Mouse (Mus musculus) C2C12 (cell line): ENCODE results near the gene Spred3. TPM values are rescaled to one million over a fixed set of nuclear protein-coding genes. Genes with fewer than 3 reads are reported as not detected.

ENCODE experiments used
- H3K27me3 ChIP-seq: one replicate; pipeline ENCODE4 v1.6.1; 2011; ENCODE audit not compliant: control insufficient read depth, insufficient read depth, insufficient read length
- H3K36me3 ChIP-seq: one replicate; pipeline ENCODE4 v1.6.1; 2011; ENCODE audit not compliant: control insufficient read depth, insufficient read depth
- H3K4me3 ChIP-seq: one replicate; pipeline ENCODE4 v1.5.1; 2011; ENCODE audit warnings: mild to moderate bottlenecking, control low read depth; ENCODE audit not compliant: poor library complexity, insufficient read depth, severe bottlenecking
- H3K79me2 ChIP-seq: one replicate; pipeline ENCODE4 v1.6.1; 2011; ENCODE audit not compliant: control insufficient read depth, insufficient read depth
- H3K79me3 ChIP-seq: one replicate; pipeline ENCODE4 v1.6.1; 2011; ENCODE audit warnings: low read depth, control low read depth
- H3ac ChIP-seq: one replicate; pipeline ENCODE3; 2011; ENCODE audit warnings: low read depth; ENCODE audit not compliant: control insufficient read depth, insufficient read length
- CEBPB ChIP-seq: IDR thresholded peaks from one replicate; pipeline ENCODE4 v1.6.1; 2011; ENCODE audit warnings: low read depth, mild to moderate bottlenecking, control low read depth, moderate library complexity
- CTCF ChIP-seq: IDR thresholded peaks from one replicate; pipeline ENCODE4 v1.5.1; 2011; ENCODE audit not compliant: control insufficient read depth, insufficient read depth, insufficient read length
- FOSL1 ChIP-seq: IDR thresholded peaks from one replicate; pipeline ENCODE4 v1.8.0; 2011; ENCODE audit warnings: mild to moderate bottlenecking, low read length; ENCODE audit not compliant: poor library complexity, insufficient read depth, severe bottlenecking
- MAX ChIP-seq: IDR thresholded peaks from one replicate; pipeline ENCODE4 v1.6.1; 2011; ENCODE audit warnings: mild to moderate bottlenecking, control low read depth
- MYOD1 ChIP-seq: IDR thresholded peaks from one replicate; pipeline ENCODE4 v1.6.1; 2011; ENCODE audit warnings: low read depth; ENCODE audit not compliant: control insufficient read depth, insufficient read length
- MYOG ChIP-seq: IDR thresholded peaks from one replicate; pipeline ENCODE4 v1.6.1; 2011; ENCODE audit not compliant: control insufficient read depth, insufficient read length; ENCODE audit errors: extremely low read depth
- USF1 ChIP-seq: IDR thresholded peaks from one replicate; pipeline ENCODE4 v1.6.1; 2011; ENCODE audit warnings: low read depth, mild to moderate bottlenecking, control low read depth, moderate library complexity
- polyA plus RNA-seq: library from polyadenylated mRNA; unstranded; fragments of >200 nt; fragmentation: generic; extraction: Trizol; gene quantifications from one replicate; pipeline ENCODE4 v1.2.1, GENCODE M21; 2012; ENCODE audit warnings: missing spikeins

Spred3 gene
- polyA plus RNA-seq, 1 experiment: 3.1 TPM

DNA sequence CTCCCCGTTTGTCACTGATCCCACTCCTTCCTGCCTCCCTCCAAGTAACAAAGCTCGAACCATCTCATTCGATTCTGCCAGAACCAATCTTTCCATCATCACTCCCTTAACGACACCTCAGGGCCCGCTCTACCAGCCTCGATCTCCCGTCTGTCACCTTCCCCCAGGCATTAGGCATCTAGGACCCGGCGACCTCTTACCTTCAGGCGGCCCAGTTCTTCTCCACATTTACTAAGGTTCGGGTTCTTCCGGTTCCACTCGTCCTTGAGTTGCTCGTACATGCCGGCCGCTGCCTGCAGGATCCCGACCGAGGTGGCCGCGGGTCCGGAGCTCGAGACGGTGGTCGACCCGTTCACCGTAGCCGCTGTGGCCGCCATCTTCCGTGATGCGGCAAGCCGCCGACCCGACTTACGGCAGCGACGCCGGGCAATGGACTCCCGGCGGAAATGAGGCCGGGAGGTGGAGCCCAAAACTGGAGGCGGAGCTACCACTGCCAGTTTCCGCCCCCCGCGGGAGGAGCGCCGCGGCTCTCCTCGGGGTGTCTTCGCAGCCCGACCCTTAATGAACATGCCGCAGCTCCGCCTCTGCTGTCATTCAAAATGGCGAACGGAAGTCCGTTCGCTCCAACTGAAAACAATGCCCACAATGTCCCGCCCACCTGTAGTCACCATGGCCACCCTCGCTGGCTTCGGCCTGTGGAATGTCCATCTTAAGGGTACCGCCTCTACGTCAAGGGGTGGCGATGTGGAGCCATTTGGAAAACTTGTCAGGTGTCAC lies 10.1 kb upstream of the Spred3 start, which contains the start of gene Psmd8:
Gene Psmd8, minus strand, starts transcription at position 625 of the 777 bp plus-strand sequence.
- TF ChIP-seq MYOD1: no peak
- peak; percentile 47 for TF ChIP-seq CTCF
- no peaks in the 10 kb centered on the region for H3K27me3 ChIP-seq
- H3K79me2 ChIP-seq: peaks cover 48% of the 10 kb centered on the region
- H3K4me3 ChIP-seq: peak within 1 kb of the TSS; percentile 69
- peak within 1 kb of the TSS; percentile 92 for H3ac ChIP-seq
- peaks cover 34% of the 10 kb centered on the region for H3K79me3 ChIP-seq
- H3K36me3 ChIP-seq: peaks cover 25% of the 10 kb centered on the region

DNA sequence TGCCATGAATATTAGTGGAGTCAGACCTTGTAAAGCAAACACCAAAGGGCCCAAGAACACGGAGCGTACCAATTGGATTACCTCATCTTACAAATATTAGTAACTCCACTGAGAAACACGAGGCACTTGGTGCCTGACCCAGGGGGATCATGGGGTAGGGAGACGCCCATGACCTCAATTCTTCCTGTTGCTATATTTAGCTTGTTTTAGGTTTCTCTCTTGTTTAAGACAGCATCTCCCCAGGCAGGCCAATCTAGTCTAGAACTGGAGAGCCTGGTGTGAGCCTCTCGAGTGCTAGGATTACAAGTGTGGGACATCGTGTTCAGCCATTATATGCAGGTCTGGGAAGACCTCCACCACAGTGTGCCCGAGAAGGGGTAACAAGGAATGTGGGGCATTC lies 9.1 kb upstream of the Spred3 start:
- Histone ChIP-seq H3K27me3 (no peaks in the 10 kb centered on the region), H3K79me2 (peaks cover 48% of the 10 kb centered on the region), H3ac (peak overlapping the region; percentile 59), H3K79me3 (peaks cover 34% of the 10 kb centered on the region), H3K4me3 (peak overlapping the region; percentile 69), H3K36me3 (peaks cover 31% of the 10 kb centered on the region)
- TF ChIP-seq CTCF (no peak), CEBPB (no peak), USF1 (no peak), MAX (peak; percentile 38), MYOD1 (no peak), FOSL1 (no peak)

DNA sequence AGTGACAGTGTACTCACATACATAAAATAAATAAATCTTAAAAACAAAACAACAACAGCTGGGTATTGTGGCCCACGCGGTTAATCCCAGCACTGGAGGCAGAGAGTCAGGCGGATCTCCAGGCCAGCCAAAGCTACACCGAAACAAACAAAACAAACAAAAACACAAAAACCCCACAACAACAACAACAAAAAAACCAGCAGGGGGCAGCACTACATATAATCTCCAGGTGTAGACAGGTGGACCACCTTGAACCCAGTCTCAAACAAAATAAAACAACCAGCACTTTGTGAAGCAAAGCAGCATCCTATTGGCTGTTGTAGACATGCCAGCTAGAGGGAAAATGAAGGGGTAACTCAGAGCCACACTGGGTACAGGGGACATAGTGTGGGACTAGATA lies 7.9 kb upstream of the Spred3 start:
- H3ac ChIP-seq: no peak overlapping the region
- H3K27me3 ChIP-seq: no peaks in the 10 kb centered on the region
- H3K79me2 ChIP-seq: peaks cover 48% of the 10 kb centered on the region
- peaks cover 38% of the 10 kb centered on the region for H3K36me3 ChIP-seq
- TF ChIP-seq MYOG (no peak), CTCF (no peak), MAX (no peak), MYOD1 (no peak), CEBPB (no peak), USF1 (no peak), FOSL1 (no peak)
- H3K4me3 ChIP-seq: no peak overlapping the region
- peaks cover 34% of the 10 kb centered on the region for H3K79me3 ChIP-seq

DNA sequence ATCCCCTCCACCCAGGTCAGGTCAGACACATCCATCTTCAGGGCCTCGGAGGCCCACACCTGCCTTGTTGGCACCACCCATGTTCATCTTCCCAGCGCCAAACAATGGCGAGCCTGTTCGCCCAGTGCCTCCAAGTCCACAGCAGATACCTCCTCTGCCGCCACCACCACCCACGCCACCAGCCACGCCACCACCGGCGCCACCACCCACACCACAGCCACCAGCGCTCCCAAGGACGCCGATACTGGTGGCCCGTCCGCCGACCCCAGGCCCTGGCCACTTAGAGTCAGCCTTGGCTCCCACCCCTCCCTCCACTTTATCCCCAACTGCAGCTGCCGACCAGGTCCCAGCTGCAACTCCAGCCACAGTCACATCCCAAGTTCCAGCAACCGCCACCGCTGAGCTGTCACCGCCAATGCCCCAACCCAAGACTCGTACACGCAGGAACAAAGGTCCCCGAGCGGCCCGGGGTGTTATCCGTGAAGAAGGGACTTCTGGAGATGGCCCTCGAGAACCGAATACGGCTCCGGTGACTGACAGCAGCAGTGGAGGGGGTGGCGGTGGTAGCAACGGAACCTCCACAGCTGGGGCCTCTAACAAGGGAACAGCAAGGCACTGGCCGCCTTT lies 2.3 kb upstream of the Spred3 start:
- no peaks in the 10 kb centered on the region for H3K27me3 ChIP-seq
- no peak overlapping the region for H3K4me3 ChIP-seq

DNA sequence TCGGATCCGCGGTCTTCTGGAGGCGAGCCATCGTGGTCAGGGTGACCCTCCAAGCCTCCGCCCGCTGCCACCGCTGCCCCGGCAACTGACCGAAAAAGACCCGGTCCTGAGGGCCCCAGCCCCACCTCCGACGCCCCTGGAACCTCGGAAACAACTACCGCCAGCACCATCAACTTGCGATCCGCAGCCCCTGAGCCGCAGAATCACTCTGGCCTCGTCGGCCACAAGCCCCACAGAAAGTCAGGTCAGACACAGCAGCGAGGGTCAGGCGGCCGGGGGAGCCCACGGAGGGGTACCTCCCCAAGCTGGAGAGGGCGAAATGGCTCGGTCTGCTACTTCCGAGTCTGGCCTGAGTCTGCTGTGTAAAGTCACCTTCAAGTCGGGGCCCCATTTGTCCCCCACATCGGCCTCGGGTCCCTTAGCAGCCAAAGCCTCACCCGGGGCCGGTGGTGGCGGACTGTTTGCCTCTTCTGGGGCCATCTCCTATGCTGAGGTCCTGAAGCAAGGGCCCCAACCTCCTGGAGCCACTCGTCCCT lies 1.4 kb upstream of the Spred3 start:
- H3K79me3 ChIP-seq: no peaks in the 10 kb centered on the region
- H3ac ChIP-seq: peak overlapping the region; percentile 38
- no peak overlapping the region for H3K4me3 ChIP-seq
- H3K36me3 ChIP-seq: peaks cover 26% of the 10 kb centered on the region
- TF ChIP-seq USF1 (no peak), CTCF (no peak), MYOD1 (no peak), MAX (no peak), FOSL1 (no peak), CEBPB (no peak), MYOG (no peak)
- no peaks in the 10 kb centered on the region for H3K27me3 ChIP-seq
- H3K79me2 ChIP-seq: peaks cover 12% of the 10 kb centered on the region

More for the DNA sequence above, 2.3 kb upstream of the Spred3 start:
- Histone ChIP-seq H3ac (no peak overlapping the region), H3K79me2 (peaks cover 20% of the 10 kb centered on the region), H3K36me3 (peaks cover 34% of the 10 kb centered on the region), H3K79me3 (peaks cover 8% of the 10 kb centered on the region)
- TF ChIP-seq CTCF (no peak), MYOG (no peak), MYOD1 (no peak), CEBPB (no peak), MAX (no peak), FOSL1 (no peak), USF1 (no peak)
